Mouse (Mus musculus) erythroblast, embryonic 14.5 days (primary cell): ENCODE measurements around the gene Selenoo.

Source experiments
- GATA1 ChIP-seq: IDR thresholded peaks from 2 replicates; pipeline ENCODE4 v1.6.1; 2012; ENCODE audit warnings: low read length, inconsistent platforms, mixed read lengths
- TAL1 ChIP-seq: IDR thresholded peaks from 3 replicates; pipeline ENCODE4 v1.6.1; 2012; ENCODE audit warnings: low read length, inconsistent platforms, mixed read lengths

DNA sequence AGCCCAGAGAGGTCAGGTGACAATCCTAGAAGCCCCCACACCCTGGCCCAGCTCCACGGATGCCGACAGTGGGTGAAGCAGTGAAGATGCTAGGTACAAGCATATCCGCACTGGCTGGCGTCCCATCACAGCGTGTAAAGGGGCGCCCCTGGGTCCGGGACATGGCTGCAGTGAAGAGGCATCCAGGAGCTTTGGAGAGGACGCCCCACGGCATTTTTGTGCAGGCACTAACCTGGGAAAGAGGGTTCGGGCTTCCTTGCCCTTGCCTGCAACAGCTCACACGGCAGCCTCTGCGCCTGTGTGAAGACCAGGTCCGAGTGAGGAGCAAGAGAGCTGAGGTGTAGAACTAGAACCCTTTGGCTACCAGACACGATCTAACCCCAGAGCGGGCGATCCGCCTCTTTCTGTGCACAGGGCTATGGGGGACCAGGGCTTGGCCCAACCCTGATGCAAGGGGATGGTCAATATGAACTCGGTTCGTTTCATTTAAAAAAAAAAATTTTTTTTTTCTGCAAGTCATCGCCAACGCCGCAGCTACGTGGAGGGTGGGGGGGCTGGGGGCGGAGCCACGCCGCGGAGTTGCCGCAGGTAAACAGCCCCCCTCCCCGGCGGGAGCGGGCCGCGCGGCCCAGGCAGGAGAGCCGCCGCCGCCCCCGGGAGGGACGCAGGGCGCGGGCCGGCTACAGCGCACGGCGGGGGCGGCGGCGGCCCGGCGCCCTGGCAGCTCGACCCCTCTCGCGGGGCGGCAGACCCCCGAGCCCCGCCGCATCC, 29.5 kb upstream of the Selenoo start, which contains the start of gene Panx2:
- TF ChIP-seq GATA1 (no peak), TAL1 (no peak)
